Mouse (Mus musculus): ENCODE data around the gene Itga11.

- TF ChIP-seq CTCF (IDR thresholded peaks at IDR 0.05; ENCODE audit: control insufficient read depth, insufficient read depth, low read length) (no peak), POLR2A (IDR thresholded peaks at IDR 0.05; ENCODE audit: borderline replicate concordance, control insufficient read depth, low read depth, low read length) (no peak)
Observed at GRCm38 (mm10) chr9:62826456-62826855, 148.8 kb downstream of the Itga11 start.

All from bone marrow, adult 2 months (tissue).